Mouse (Mus musculus): Measurements from ENCODE around the gene Pcyt2.

DNA sequence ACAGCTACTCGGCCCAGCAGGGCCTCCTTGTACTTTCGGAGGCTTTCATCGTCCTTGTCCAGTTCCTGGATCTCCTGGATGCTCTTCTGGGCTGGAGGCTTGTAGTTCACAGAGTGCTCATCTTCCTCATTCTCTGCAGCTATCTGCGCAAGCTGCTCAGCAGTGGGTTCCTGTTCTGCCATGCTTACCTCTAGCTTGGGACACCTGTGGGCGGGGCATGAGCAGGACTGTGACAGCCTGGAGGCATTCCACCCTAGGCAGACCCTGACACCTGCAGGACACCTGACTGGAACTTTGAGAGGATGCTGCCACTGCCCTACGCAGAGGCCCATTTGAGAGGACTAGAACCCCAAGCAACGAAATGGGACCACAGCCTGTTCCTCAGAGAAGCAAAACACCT lies 37.5 kb downstream of the Pcyt2 start:
- no peak for TF ChIP-seq EP300 (IDR thresholded peaks at IDR 0.05; ENCODE audit: insufficient read depth, low read depth, low read length)
- no peak for TF ChIP-seq POLR2A (IDR thresholded peaks at IDR 0.05; ENCODE audit: insufficient read depth, low read depth, low read length)

Measured in heart, adult 2 months (tissue).